Mouse (Mus musculus) cerebellum, adult 2 months (tissue): ENCODE results near the gene Lsp1. TPM values are rescaled to one million over a fixed set of nuclear protein-coding genes. Genes with fewer than 3 reads are reported as not detected.

Source experiments
- DNase-seq, 2 experiments: peaks; one replicate each; pipeline ENCODE4 v3.0.0; 2021
- H3K27ac ChIP-seq: fragments of 200-500 bp; 2 replicates; pipeline ENCODE4 v1.5.1; 2012; ENCODE audit warnings: low read length, control low read depth, inconsistent platforms; ENCODE audit not compliant: insufficient read depth
- H3K27me3 ChIP-seq: fragments of 200-500 bp; 2 replicates; pipeline ENCODE4 v1.6.1; 2012; ENCODE audit warnings: inconsistent platforms, mild to moderate bottlenecking, low read length, moderate library complexity; ENCODE audit not compliant: control insufficient read depth, insufficient read depth
- H3K4me1 ChIP-seq: fragments of 200-500 bp; 2 replicates; pipeline ENCODE4 v1.6.1; 2011; ENCODE audit warnings: low read length; ENCODE audit not compliant: control insufficient read depth, insufficient read depth
- H3K4me3 ChIP-seq: fragments of 200-500 bp; replicated peaks from 2 replicates; pipeline ENCODE3; 2011; ENCODE audit warnings: mild to moderate bottlenecking, low read depth, low read length, control low read depth; ENCODE audit not compliant: insufficient read depth
- CTCF ChIP-seq: fragments of 200-500 bp; IDR thresholded peaks from 2 replicates; pipeline ENCODE4 v1.5.1; 2011; ENCODE audit warnings: low read depth, mild to moderate bottlenecking, control low read depth, low read length, moderate library complexity, borderline replicate concordance; ENCODE audit not compliant: insufficient read depth
- POLR2A ChIP-seq: fragments of 200-500 bp; IDR thresholded peaks from 2 replicates; pipeline ENCODE4 v1.6.1; 2011; ENCODE audit warnings: low read length, control low read depth, borderline replicate concordance; ENCODE audit not compliant: insufficient read depth
- WGBS: fragments of 180-500 bp; shearing (Covaris S2); methylation state at CpG from one replicate; pipeline ENCODE4 v1.1.7; 2018; 5-methylcytosine and 5-hydroxymethylcytosine counted together
- polyA plus RNA-seq: library from polyadenylated mRNA; depleted of rRNA; stranded (reverse); fragments of >200 nt; gene quantifications from 2 replicates; pipeline ENCODE4 v1.2.3, GENCODE M21; 2012

The Lsp1 gene
- polyA plus RNA-seq, 1 experiment = 5.9 TPM

GRCm38 (mm10) chr7:142437324-142437723 lies 23.3 kb upstream of the Lsp1 start:
- no peak for TF ChIP-seq POLR2A
- 0 out of 2 replicates have a peak, but pooled peaks have one; percentile 6 for TF ChIP-seq CTCF
- no peaks in the 10 kb centered on the region for H3K27me3 ChIP-seq
- H3K27ac ChIP-seq = no peak overlapping the region
- peak in 1 of 2 experiments; percentile 21 for DNase-seq
- H3K4me1 ChIP-seq = peaks cover 13% of the 10 kb centered on the region
- no peak overlapping the region for H3K4me3 ChIP-seq
- 87% methylated on average over 5 of the region's 5 CpGs for WGBS

GRCm38 (mm10) chr7:142439966-142440365 lies 20.6 kb upstream of the Lsp1 start:
- Histone ChIP-seq H3K27me3 (no peaks in the 10 kb centered on the region), H3K27ac (no peak overlapping the region), H3K4me1 (peaks cover 9% of the 10 kb centered on the region), H3K4me3 (no peak overlapping the region)
- WGBS = 24% methylated on average over 14 of the region's 14 CpGs
- no peak; the same call in 1 of the 2 replicates for TF ChIP-seq CTCF
- TF ChIP-seq POLR2A = no peak
- peak; percentile 53 to 56 for DNase-seq

- peaks cover 9% of the 10 kb centered on the region for H3K4me1 ChIP-seq
- DNase-seq = no peak
- no peak overlapping the region for H3K27ac ChIP-seq
- H3K4me3 ChIP-seq = no peak overlapping the region
- peak; percentile 57 for TF ChIP-seq CTCF
- no peak for TF ChIP-seq POLR2A
- WGBS = 89% methylated on average over 5 of the region's 5 CpGs
- no peaks in the 10 kb centered on the region for H3K27me3 ChIP-seq
These were observed 19.9 kb upstream of the Lsp1 start for GRCm38 (mm10) chr7:142440657-142441114.

DNA sequence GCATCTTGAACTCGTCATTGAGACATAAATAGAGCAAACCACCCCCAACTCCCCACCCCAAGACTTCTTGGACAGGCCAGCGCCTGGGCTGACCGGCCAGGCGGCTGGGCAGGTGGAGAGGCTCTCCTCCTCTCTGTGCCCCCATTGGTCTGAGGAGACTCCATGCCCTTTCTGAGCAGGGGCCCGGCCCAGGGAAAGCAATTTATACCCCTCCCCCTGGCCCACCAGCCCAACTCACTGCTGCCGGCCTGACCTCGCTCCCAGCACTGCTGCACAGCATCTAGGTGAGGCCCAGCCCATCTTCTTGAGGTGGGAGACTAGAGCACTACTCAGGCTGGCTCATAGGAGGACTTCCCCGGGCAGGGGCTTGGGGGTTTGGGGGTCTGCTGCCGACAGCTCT lies 19.0 kb upstream of the Lsp1 start, which contains the start of gene Tnni2:
TSS of gene Tnni2 (plus strand) at position 224 of the 400 bp plus-strand sequence.
- TF ChIP-seq CTCF (no peak), POLR2A (no peak)

DNA sequence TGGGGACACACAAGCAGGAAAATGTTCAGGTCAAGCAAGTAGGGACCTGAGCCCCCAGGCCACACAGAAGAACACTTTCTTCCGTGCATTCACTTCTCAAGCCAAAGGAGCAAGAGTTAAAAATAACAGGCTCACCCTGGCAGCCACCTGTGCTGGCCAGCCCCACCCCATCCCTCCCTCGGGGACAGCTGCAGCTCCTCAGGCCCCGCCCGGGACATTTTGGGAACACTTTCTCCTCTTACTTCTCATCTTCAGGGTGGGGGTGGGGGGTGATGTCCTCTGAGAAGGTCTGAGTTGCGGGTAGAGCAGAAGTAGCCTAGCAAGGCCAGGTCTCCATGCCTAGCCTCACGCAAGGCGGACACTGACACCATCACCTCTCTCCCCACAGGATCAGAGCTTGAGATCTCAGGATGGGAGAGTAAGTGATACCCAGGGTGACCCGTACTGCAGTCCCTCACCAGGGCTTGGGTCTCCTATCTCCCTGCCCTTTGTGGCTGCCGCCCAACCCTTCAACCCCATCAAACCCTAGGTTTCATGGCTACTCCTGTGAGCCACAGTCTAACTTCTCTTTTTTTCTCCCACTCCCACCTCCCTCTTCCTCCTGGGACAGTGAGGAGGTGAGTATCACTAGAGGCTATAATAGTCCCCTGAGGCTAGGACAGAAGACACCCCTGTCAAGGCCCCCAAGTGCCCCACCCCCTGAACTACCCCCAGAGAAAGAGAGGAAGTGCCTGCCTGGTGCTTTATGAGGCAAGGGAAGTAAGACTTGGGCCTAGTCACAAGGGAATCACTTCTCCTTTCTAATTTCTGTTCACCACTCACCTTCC lies 18.3 kb upstream of the Lsp1 start:
- H3K27ac ChIP-seq = no peak overlapping the region

More for the DNA sequence above, 19.0 kb upstream of the Lsp1 start, which contains the start of gene Tnni2:
- no peak within 1 kb of the TSS for H3K27ac ChIP-seq
- no peak within 1 kb of the TSS for H3K4me3 ChIP-seq
- WGBS = 88% methylated on average over 9 of the region's 9 CpGs
- DNase-seq = no peak
- H3K27me3 ChIP-seq = no peaks in the 10 kb centered on the region
- peaks cover 9% of the 10 kb centered on the region for H3K4me1 ChIP-seq

DNA sequence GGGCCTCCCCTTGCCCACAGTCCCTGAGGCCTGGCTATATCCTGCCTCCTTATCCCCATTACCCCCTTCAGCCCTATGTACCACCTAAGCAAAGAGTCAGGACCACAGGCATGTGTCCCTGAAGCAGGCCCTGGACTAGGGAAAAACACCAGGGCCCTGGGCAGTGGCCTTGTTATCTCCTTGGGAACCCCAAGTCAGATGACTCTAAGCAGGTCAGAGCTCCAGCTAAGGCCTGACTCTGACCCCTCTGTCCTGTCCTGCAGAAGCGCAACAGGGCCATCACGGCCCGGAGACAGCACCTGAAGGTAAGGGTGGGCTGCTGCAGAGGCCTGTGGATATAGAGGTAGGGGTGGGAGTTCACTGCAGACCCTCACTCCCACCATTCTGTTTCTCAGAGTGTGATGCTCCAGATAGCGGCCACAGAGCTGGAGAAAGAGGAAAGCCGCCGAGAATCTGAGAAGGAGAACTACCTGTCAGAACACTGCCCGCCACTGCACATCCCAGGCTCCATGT lies 17.6 kb upstream of the Lsp1 start:
- H3K27me3 ChIP-seq = no peaks in the 10 kb centered on the region
- peaks cover 9% of the 10 kb centered on the region for H3K4me1 ChIP-seq
- H3K4me3 ChIP-seq = no peak overlapping the region
- DNase-seq = no peak
- no peak for TF ChIP-seq CTCF
- no peak for TF ChIP-seq POLR2A
- 99% methylated on average over 7 of the region's 7 CpGs for WGBS
- no peak overlapping the region for H3K27ac ChIP-seq

More for the DNA sequence above, 18.3 kb upstream of the Lsp1 start:
- Histone ChIP-seq H3K4me3 (no peak overlapping the region), H3K27me3 (no peaks in the 10 kb centered on the region), H3K4me1 (peaks cover 9% of the 10 kb centered on the region)
- WGBS = 76% methylated on average over 9 of the region's 9 CpGs
- TF ChIP-seq POLR2A (no peak), CTCF (no peak)
- no peak for DNase-seq

- Histone ChIP-seq H3K4me3 (no peak overlapping the region), H3K27me3 (no peaks in the 10 kb centered on the region), H3K27ac (no peak overlapping the region), H3K4me1 (peaks cover 9% of the 10 kb centered on the region)
- 91% methylated on average over 5 of the region's 5 CpGs for WGBS
- DNase-seq = no peak
- TF ChIP-seq POLR2A = no peak
- TF ChIP-seq CTCF = no peak
These were observed 17.1 kb upstream of the Lsp1 start for GRCm38 (mm10) chr7:142443474-142443873.

DNA sequence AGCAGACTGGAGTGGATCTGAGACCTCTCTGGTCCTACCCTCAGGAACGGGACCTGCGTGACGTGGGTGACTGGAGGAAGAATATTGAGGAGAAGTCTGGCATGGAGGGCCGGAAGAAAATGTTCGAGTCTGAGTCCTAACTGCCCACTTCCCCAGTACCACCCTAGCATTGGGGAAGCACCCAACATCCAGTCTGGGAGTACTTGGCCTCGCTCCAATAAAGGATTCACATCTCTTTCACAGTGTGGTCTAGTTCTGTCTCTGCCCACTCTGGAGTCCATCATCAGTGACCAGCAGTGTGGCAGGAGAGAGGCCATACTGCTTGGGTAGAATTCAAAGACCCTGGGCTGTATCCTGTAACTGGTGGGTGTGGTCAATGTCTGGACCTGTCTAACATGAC lies 16.4 kb upstream of the Lsp1 start:
- Histone ChIP-seq H3K27me3 (no peaks in the 10 kb centered on the region), H3K27ac (no peak overlapping the region), H3K4me3 (no peak overlapping the region), H3K4me1 (peaks cover 9% of the 10 kb centered on the region)
- no peak for DNase-seq
- TF ChIP-seq POLR2A (no peak), CTCF (no peak)
- 96% methylated on average over 6 of the region's 6 CpGs for WGBS
